Mouse (Mus musculus): ENCODE results near the gene Ddah2.

Gene Ddah2

DNA sequence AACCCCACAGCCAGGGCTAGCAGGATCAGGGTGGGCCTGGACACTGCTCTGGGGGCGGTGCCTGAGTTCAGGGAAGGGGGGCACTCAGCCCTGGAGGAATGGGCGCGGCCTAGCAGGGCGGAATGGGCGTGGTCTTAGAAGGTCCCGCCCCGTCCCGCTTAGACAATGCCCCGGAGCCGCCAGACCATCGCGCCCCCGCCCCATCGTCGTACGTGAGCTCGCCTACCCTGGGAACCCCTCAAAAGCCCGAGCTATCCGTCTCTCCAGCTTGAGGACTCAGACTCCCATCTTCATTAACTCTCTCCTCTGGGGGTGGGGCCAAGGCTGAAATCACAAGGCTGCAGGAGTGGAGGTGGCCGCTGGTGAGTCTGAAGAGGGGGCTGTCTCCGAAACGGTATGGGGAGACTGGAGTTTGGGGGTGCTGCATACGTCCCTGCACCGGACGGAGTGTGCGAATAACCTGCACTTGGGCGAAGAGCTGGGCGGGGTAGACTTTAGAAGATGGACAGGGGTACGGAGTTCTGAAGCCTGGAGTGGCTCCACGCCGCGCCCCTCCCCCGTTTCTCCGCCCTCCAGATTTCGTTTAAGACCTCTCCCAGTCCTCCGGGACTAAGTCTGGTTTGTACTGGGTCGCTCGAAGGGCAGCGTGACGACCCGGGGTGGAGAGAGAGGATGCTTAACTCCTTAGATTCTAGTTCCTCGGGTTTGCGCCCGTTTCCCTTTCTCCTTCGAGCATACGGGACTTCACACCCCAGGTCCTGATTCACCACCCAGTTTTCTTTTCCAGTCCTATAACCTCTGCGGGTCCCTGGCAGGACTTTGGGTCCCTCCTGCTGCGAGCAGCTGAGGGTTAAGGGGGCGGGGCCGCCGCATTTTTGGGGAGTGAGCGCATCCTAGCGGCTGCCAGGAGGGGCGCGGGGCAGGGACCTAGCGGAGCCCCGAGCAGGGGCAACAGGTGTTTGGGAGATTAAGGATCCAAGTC lies at the start of gene Ddah2:
Gene Ddah2 (plus strand): TSS at position 125 of the 982 bp plus-strand sequence.
- DNase-seq (ENCODE audit: low spot score in 2 of 2), result peak; percentile 75 to 86

DNA sequence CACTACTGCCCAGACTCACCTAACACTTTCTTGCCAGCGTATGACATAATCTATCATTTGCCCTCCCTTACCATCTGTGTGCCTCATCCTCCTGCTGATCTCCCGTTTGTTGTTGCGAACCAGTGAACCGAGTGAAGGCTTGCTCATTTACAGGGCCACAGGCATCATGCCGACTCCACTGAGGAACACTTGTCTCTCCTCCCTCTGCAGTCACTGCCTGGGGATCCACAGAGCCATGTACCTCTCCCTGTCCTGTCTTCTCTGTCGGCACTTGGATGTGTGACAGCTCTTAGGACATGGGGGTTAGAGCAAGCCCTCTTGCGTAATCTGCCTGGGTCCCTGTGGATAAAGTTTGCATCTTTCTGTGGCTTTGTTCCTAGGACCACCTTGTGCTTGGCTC lies 49.2 kb upstream of the Ddah2 start:
- DNase-seq (ENCODE audit: low spot score in 2 of 2), result no peak

DNA sequence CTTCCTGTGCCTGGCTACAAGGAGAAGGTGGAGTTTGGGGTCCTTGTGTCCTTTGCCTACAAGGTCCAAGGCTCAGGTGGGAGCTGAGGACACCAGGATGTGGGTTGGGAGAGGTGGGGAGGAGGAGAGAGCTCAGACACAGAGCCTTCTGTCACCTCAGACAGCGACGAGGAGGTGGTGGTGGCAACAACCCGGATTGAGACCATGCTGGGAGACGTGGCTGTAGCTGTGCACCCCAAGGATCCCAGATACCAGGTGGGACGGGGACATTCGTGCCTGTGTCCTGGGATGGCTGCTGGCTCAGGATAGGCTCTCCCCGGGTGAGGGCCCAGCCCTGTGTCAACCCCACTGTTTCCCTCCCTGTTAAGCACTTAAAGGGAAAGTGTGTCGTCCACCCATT lies 47.4 kb upstream of the Ddah2 start:
- no peak for DNase-seq (ENCODE audit: low spot score in 2 of 2)

DNA sequence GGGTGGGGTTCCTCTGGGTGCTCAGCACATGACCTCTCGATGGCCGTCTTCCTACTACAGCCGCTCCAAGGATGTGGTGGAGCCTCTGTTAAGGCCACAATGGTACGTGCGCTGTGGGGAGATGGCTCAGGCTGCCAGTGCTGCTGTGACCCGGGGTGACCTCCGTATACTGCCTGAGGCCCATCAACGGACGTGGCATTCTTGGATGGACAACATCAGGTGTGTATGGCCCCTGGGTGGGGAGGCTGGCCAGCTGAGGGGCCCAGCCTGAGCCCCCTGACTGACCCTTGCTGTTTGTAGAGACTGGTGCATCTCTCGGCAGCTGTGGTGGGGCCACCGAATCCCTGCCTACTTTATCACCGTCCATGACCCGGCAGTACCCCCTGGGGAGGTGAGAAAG lies 46.4 kb upstream of the Ddah2 start:
- no peak for DNase-seq (ENCODE audit: low spot score in 2 of 2)

DNA sequence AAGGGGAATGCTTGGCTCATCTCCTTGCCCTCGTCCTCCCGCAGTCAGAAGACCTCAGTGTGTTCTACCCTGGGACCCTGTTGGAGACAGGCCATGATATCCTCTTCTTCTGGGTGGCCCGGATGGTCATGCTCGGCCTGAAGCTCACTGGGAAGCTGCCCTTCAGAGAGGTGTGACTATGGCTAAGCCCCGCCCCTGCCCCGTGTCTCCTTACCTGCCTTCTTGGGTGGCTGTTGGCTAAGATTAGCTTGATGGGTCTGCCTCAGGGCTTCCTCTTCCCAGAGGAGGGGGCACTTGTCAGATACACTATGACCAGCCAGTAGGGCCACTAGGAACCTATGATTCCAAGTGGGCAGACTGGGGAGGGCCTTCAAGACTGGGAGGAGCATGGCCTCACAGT lies 45.6 kb upstream of the Ddah2 start:
- DNase-seq (ENCODE audit: low spot score in 2 of 2), result no peak

DNA sequence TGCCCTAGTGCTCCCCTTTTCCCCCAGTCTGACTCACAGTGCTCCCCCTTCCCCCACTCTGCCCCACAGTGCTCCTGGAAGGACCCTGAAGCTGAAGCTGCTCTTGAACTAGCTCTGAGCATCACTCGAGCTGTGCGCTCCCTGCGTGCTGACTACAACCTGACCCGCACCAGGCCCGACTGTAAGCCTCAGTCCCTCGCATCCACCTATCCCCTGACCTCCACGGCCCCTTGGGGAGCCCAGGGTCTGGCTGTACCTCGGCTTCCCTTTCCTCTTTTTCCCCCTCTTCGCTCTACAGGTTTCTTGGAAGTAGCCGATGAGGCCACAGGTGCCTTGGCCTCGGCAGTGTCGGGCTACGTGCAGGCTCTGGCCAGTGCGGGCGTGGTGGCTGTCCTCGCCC lies 43.5 kb upstream of the Ddah2 start:
- DNase-seq (ENCODE audit: low spot score in 2 of 2), result no peak

DNA sequence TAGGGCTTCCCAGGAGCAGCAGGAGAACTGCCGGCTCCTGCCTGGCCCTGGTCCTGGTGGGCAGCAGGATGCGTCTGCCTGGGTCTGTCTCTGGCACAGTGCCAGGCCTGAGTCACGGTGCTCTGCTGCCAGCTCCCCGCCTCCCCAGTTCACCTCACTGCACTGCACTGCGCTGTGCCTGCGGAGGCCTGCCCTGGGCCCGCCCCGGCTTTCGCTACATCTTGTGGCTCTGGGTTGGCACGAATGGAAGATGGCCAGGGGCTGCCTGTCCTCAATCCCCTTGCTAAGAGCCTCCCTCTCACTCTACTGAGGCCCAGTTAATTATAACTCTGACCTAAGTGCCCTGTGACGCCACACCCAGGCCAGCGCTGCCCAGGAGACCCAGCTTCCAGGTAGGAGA lies 42.5 kb upstream of the Ddah2 start, which contains the start of gene Vwa7:
Gene Vwa7 (plus strand): TSS at position 204 of the 400 bp plus-strand sequence.
- no peak for DNase-seq (ENCODE audit: low spot score in 2 of 2)

DNA sequence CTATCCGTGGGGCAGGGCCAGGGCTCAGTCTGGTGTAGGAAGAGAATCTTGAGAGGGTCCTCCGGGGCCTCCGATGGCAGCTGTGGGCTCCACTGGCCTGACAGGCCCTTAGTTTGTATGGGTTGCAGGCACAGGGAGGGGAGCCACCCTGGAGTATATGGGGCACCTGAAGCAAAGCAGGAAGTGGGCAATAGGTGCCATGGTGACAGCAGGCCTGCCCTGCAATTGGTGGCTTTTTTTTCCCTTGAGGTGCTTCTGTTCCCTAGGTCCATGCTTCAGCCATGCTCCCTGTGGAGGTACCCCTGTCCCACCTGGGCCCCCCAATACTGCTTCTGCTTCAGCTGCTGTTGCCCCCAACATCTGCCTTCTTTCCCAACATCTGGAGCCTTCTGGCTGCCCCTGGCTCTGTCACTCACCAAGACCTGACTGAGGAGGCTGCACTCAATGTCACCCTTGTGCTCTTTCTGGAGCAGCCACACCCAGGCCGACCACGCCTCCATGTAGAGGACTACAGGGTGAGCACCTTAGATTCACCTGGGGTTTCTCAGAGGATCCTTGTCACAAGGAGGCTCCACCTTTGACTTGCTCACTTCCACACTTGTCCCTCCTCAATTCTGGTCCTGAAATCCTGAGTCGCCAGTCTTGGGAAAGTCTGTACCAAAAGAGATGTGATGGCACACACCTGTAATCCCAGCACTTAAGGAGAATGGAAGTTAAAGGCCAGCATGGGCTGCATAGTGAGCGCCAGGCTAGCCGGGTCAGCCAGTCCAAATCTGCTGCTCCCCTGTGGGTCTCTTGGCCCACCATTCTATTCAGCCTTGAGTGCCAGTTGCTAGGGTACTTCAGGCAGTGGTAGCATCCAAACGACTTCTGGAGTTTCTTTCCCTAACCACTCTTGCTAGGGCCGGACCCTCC lies 41.8 kb upstream of the Ddah2 start:
- no peak for DNase-seq (ENCODE audit: low spot score in 2 of 2)

DNA sequence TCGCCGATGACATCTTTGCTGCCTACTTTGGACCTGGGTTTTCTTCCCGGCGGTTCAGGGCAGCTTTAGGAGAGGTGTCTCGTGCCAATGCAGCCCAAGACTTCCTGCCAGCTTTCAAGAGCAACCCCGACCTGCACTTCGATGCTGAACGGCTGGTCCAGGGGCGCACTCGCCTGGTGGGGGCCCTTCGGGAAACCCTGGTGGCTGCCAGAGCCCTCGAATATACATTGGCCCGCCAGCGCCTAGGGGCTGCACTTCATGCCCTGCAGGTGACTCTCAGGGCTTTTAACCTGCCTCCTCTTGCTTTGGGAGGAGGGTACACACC lies 41.2 kb upstream of the Ddah2 start:
- no peak for DNase-seq (ENCODE audit: low spot score in 2 of 2)

DNA sequence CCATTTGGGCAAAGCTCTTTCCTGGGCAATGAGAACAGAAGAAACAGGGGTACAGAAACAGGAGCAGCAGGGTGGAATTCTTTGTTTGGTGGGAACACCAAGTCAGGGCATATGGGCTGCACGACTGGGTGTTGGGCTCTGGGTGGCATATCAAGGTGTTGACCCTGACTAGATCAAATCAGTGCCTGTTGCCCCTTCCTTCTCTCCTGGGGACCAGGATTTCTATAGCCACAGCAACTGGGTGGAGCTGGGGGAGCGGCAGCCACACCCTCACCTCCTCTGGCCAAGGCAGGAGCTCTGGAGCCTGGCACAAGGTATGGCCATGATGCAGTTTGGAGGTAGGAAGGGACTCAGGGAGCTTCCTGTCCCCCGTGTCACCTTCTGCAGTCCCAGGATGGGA lies 40.7 kb upstream of the Ddah2 start:
- no peak for DNase-seq (ENCODE audit: low spot score in 2 of 2)

DNA sequence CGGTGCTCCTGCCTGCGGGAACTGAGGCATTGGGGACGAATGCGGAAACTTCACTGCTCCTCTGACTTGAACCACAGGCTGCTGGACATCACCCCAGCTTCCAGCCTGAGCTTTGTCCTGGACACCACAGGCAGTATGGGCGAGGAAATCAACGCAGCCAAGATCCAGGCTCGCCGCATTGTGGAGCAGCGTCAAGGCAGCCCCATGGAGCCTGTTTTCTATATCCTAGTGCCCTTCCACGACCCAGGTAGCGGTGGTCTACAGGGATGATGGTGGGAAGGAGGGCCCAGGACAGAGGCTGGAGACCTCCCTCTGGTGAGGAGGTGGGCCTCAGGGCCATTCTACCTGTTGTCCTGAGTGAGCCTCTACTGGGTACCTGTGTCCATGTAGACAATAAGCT lies 38.9 kb upstream of the Ddah2 start:
- no peak for DNase-seq (ENCODE audit: low spot score in 2 of 2)

DNA sequence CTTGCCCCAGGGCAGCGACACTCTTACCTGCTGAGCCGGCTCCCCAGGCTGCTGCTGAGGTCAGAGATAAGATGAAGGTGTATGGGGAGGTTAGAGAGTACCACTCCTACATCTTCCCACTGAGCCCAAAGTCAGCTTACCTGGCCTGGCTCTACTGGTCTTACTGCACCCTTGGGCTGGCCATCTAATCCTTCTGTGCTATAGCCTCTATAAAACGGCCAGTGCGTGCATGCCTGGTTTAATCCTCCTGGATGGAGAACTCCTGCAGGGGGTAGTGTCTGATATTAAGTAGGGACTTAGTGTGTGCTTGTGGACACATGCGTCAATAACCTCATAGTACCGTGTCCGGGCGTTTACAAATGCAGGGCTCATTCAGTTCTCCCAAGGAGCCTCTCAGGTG lies 38.3 kb upstream of the Ddah2 start:
- DNase-seq (ENCODE audit: low spot score in 2 of 2), result no peak

DNA sequence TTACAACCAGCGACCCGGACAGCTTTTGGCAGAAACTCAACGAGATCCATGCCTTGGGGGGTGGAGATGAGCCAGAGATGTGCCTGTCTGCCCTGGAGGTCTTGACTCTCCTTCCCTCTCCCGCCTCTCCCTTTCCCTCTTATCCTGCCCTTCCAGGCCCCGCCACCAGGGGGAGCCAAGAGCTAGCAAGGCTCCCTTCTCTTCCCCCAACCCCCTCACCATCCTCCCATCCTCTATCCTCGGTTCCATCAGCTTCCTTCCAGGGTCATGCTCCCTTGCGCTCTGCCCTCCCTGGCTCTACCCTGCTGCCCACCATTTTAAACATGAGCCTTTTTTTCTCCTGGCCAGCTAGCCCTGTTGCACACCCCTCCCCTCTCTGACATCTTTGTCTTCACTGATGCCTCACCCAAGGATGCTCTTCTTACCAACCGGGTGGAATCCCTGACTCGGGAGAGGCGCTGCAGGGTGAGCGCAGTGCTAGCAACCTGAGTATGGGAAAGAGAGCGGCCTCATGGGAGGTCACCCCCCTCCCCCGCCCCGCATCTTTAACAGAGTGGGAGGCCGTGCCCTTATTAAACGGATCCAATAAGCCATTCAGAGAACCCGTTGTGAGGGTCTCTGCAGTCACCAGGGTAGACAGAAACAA lies 37.5 kb upstream of the Ddah2 start:
- DNase-seq (ENCODE audit: low spot score in 2 of 2), result peak; percentile 75 to 89

DNA sequence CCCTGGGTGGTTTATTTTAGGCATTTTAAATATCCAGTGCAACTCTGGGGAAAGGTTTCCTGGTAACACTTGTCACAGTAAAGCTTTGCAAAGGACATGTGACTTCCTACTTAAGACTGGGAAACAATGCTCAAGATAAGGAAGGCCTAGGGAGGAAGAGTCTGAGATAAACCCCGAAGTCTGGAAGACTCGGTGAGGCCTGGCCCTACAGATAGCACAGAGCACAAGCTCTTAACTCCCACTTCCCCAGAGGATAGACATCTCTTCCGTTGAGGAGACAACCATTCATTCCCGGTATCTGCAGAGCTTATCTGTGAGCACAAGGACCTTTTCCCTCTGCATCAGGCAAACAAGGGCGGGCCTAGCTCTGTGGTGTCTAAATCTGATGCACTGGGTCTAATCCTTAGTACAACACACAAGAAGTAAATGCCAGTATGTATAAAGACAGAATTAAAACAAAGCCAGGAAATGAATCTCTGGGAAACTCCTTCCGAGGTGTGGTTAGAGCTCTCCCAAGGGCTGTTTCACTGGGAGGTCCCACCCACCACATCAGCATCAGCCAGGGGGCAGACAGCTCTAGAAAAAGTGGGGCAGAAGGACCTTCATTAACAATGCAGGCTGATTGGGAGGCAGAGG lies 36.9 kb upstream of the Ddah2 start:
- DNase-seq (ENCODE audit: low spot score in 2 of 2), result no peak

DNA sequence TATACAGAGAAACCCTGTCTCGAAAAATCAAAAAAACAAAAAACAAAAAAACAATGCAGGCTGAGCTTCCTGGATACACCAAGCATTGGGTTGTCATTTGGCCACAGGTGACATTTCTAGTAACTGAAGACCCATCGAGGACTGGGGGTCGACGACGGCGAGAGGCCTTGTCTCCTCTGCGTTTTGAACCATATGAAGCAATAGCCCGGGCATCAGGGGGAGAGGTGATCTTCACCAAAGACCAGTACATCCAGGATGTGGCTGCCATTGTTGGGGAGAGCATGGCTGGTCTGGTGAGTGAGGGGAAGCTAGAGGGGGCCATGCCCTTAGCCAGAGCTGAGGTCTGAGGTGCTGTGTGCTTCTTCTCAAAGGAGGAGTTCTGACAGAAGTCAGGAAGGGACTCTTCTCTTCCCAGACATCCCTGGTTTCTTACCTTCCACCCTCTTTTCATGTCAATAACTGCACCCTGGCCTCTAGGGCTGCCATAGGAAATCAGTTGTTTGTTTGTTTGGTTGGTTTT lies 36.2 kb upstream of the Ddah2 start:
- DNase-seq (ENCODE audit: low spot score in 2 of 2), result no peak

DNA sequence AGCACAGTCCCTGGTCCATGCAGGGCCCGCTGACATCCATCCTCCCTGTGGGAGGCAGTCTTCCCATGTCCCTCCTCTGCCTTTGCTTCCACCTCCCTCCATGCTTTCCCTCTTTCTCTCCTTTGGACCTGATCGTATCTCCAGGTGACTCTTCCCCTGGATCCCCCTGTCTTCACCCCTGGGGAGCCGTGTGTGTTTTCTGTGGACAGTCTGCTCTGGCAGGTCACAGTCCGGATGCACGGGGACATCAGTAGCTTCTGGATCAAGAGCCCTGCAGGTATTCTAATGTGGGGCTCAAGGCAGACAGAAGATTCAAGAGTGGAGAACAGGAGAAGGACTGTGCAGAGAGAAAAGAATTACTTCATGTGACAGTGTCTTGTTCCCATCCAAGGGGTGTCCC lies 35.6 kb upstream of the Ddah2 start:
- DNase-seq (ENCODE audit: low spot score in 2 of 2), result no peak

DNA sequence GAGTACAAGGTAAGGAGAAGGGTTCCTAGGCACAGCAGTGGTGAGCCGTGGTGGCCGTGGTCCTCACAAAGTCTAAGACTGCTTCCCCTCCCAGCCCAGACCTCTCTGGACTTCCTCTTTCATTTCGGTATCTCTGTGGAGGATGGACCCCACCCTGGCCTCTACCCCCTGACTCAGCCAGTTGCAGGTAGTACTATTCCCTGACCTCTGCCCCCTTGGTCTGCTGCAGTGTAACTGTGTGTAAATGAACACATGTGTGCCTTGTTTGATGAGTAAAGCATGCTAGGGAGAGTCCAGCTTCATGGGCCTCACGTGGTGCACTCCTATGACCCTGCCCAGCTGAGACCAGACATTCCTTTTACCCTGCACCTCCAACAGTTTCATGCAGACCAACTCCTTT lies 35.1 kb upstream of the Ddah2 start:
- no peak for DNase-seq (ENCODE audit: low spot score in 2 of 2)

DNA sequence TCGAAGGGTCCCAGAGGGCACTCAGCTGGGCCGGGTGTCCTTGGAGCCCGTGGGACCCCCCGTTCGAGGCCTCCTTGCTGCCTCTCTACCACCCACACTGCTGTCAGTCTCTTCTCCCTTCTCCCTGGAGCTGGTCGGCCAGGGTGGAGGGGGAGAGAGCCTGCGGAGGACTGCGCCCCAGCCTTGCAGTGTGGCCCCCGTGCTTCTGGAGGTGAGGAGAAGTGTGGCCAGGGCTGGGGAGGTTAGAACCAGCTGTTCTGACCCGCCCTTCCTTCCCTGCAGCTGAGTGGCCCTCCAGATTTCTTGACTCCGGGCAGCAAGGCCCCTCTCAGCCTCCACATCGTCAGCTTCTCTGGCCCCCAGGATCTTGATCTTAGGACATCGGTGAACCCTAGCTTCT lies 34.6 kb upstream of the Ddah2 start:
- no peak for DNase-seq (ENCODE audit: low spot score in 2 of 2)

DNA sequence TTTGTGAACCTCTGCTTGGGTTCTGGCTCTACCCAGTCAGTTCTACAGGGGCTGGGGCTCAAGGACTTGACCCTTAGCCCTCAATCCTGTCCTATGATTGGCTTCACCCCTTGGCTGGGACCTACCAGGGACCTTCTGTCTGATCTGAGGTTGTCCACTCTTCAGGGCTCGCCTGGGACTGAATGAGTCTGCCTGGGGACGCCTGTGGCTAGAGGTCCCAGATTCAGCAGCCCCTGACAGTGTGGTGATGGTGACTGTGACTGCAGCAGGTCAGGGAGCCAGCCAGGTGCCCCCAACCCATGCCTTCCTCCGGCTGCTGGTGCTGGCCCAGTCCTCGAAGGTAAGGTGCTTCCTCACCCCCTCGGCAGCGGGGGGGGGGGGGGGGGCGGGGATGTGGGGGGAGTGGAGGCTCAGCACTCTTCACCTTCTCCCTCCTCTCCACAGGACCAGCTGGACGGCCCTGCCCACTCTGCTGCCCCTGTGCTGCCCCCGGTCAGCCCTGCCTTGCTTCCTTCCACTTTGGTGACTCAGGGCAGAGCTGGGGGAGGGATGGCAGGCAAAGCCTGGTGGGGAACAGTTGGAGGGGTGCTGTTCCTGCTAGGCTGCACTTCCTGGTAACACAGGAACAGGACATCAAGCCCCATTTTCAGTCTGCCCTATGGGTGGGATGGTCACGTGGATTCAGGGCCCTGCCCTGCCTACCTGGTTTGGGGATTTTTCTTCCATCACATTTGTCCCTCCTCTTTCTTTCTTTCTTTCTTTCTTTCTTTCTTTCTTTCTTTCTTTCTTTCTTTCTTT lies 33.9 kb upstream of the Ddah2 start:
- DNase-seq (ENCODE audit: low spot score in 2 of 2), result no peak

DNA sequence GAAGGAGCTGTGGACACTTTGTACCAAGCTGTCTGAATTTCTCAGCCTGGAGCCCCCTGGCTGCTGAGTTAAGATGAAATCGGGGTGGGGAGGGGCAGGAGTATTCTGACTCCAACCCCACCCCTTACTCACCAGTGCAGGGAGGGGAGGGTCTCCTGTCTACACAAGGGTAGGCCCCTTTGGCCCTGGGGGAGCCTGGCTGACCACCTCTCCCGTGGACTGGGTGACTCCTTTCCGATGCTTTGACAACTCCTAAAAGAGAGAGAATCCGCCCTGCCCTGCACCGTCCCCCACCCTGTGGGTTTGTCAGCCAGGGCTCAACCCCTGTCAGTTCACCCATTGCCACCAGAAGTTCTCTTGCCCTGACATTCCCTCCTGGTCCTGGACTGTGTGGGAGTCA lies 32.6 kb upstream of the Ddah2 start:
- DNase-seq (ENCODE audit: low spot score in 2 of 2), result no peak
